Mouse (Mus musculus) liver, adult 2 months (tissue): ENCODE data around the gene Mef2d. TPM values are rescaled to one million over a fixed set of nuclear protein-coding genes. Genes with fewer than 3 reads are reported as not detected.

Experiments
- DNase-seq: peaks from one replicate; pipeline ENCODE4 v3.0.0-alpha.2; 2011; ENCODE audit warnings: low read depth, low spot score; ENCODE audit errors: extremely low read depth
- H3K27ac ChIP-seq: fragments of 200-500 bp; replicated peaks from 2 replicates; pipeline ENCODE4 v1.5.1; 2012; ENCODE audit warnings: low read depth, mild to moderate bottlenecking, control low read depth, inconsistent platforms, low read length; ENCODE audit not compliant: insufficient read depth
- H3K27me3 ChIP-seq: fragments of 200-500 bp; 2 replicates; pipeline ENCODE4 v1.6.1; 2012; ENCODE audit warnings: mild to moderate bottlenecking, moderate library complexity, low read length, inconsistent platforms; ENCODE audit not compliant: control insufficient read depth, insufficient read depth
- H3K36me3 ChIP-seq: fragments of 200-500 bp; 2 replicates; pipeline ENCODE4 v1.6.1; 2012; ENCODE audit warnings: low read length, inconsistent platforms; ENCODE audit not compliant: control insufficient read depth, insufficient read depth
- H3K4me1 ChIP-seq: fragments of 200-500 bp; 2 replicates; pipeline ENCODE4 v1.6.1; 2011; ENCODE audit warnings: low read length; ENCODE audit not compliant: control insufficient read depth, insufficient read depth
- H3K4me3 ChIP-seq: fragments of 200-500 bp; 2 replicates; pipeline ENCODE4 v1.5.1; 2011; ENCODE audit warnings: low read depth, mild to moderate bottlenecking, control low read depth, low read length, moderate library complexity; ENCODE audit not compliant: insufficient read depth
- H3K79me2 ChIP-seq: fragments of 200-500 bp; 2 replicates; pipeline ENCODE4 v1.6.1; 2012; ENCODE audit warnings: inconsistent platforms, mild to moderate bottlenecking, low read length, moderate library complexity; ENCODE audit not compliant: control insufficient read depth, insufficient read depth
- H3K9ac ChIP-seq: fragments of 200-500 bp; 2 replicates; pipeline ENCODE4 v1.6.1; 2012; ENCODE audit warnings: low read depth, mild to moderate bottlenecking, control low read depth, inconsistent platforms, low read length
- CTCF ChIP-seq: fragments of 200-500 bp; IDR thresholded peaks from 2 replicates; pipeline ENCODE4 v1.5.1; 2011; ENCODE audit warnings: low read depth, low read length, control low read depth
- POLR2A ChIP-seq: fragments of 200-500 bp; IDR thresholded peaks from 2 replicates; pipeline ENCODE4 v1.6.1; 2011; ENCODE audit warnings: low read length, control low read depth; ENCODE audit not compliant: insufficient read depth; ENCODE audit errors: extremely low read depth
- WGBS: fragments of 180-500 bp; shearing (Covaris S2); methylation state at CpG from one replicate; pipeline ENCODE4 v1.1.7; 2018; 5-methylcytosine and 5-hydroxymethylcytosine counted together
- polyA plus RNA-seq: library from polyadenylated mRNA; depleted of rRNA; stranded (reverse); fragments of >200 nt; gene quantifications from 2 replicates; pipeline ENCODE4 v1.2.3, GENCODE M21; 2012
- total RNA-seq: library from RNA; depleted of rRNA; stranded (reverse); fragments of >200 nt; gene quantifications from 2 replicates; pipeline ENCODE4 v1.2.3, GENCODE M21; 2014

Gene Mef2d
- total and polyA plus RNA-seq, 2 experiments = 3.7 to 22.2 TPM

GRCm38 (mm10) chr3:88198505-88199020 is 56.4 kb downstream of the Mef2d start:
- Histone ChIP-seq H3K27ac (no peak overlapping the region), H3K79me2 (no peaks in the 10 kb centered on the region), H3K4me3 (no peak overlapping the region), H3K4me1 (no peaks in the 10 kb centered on the region), H3K36me3 (no peaks in the 10 kb centered on the region), H3K9ac (no peak overlapping the region), H3K27me3 (peaks cover 32% of the 10 kb centered on the region)
- no peak for DNase-seq
- no peak for TF ChIP-seq CTCF
- TF ChIP-seq POLR2A = no peak
- 14% methylated on average over 9 of the region's 9 CpGs for WGBS

DNA sequence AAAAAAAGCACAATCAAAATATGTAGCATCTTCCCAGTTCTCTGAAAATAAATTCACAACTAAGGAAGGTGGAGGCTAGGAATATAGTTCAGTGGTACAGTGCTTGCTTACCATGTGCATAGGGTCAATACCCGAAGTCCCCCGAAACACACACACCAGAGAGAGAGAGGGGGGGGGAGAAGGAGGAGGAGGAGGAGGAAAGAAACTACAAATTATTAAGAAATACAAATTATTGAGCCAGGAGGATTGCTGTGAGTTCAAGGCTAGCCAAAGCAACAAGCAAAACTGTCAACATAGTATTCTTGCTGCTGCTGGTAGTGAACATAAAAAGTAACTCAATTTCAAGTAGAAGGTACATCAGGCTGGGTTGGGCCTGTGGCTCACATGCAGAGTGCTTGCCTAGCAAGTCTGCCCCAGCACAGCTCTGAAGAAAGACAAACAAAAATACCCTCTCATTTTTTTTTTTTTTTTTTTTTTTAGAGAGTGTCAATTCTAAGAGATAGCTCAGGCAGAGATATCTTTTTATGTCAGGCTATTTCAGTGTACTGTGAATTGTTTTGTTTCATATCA is 57.5 kb downstream of the Mef2d start:
- 45% methylated on average over 2 of the region's 2 CpGs for WGBS
- Histone ChIP-seq H3K9ac (no peak overlapping the region), H3K4me3 (no peak overlapping the region), H3K27me3 (peaks cover 37% of the 10 kb centered on the region), H3K79me2 (no peaks in the 10 kb centered on the region), H3K27ac (no peak overlapping the region), H3K36me3 (no peaks in the 10 kb centered on the region), H3K4me1 (no peaks in the 10 kb centered on the region)
- TF ChIP-seq POLR2A (no peak), CTCF (no peak)
- no peak for DNase-seq

- no peaks in the 10 kb centered on the region for H3K79me2 ChIP-seq
- no peaks in the 10 kb centered on the region for H3K4me1 ChIP-seq
- DNase-seq = no peak
- no peak overlapping the region for H3K27ac ChIP-seq
- no peaks in the 10 kb centered on the region for H3K36me3 ChIP-seq
- no peak overlapping the region for H3K4me3 ChIP-seq
- H3K27me3 ChIP-seq = peaks cover 37% of the 10 kb centered on the region
- H3K9ac ChIP-seq = no peak overlapping the region
- WGBS = 3% methylated on average over 59 of the region's 61 CpGs
- no peak for TF ChIP-seq CTCF
- TF ChIP-seq POLR2A = no peak
Observed at GRCm38 (mm10) chr3:88200161-88200971, 58.2 kb downstream of the Mef2d start.

- Histone ChIP-seq H3K27ac (no peak overlapping the region), H3K4me3 (no peak overlapping the region), H3K27me3 (peaks cover 37% of the 10 kb centered on the region), H3K4me1 (no peaks in the 10 kb centered on the region), H3K79me2 (no peaks in the 10 kb centered on the region), H3K9ac (no peak overlapping the region), H3K36me3 (no peaks in the 10 kb centered on the region)
- 2% methylated on average over 37 of the region's 37 CpGs for WGBS
- no peak for TF ChIP-seq POLR2A
- TF ChIP-seq CTCF = no peak
- DNase-seq = no peak
Observed at GRCm38 (mm10) chr3:88200972-88201330, 58.8 kb downstream of the Mef2d start.

- no peak for TF ChIP-seq POLR2A
- H3K79me2 ChIP-seq = no peaks in the 10 kb centered on the region
- H3K36me3 ChIP-seq = no peaks in the 10 kb centered on the region
- H3K27ac ChIP-seq = no peak overlapping the region
- no peak overlapping the region for H3K9ac ChIP-seq
- no peak for DNase-seq
- 32% methylated on average over 5 of the region's 5 CpGs for WGBS
- no peak overlapping the region for H3K4me3 ChIP-seq
- H3K27me3 ChIP-seq = peaks cover 37% of the 10 kb centered on the region
- H3K4me1 ChIP-seq = no peaks in the 10 kb centered on the region
Observed at GRCm38 (mm10) chr3:88201640-88202039, 59.5 kb downstream of the Mef2d start.

DNA sequence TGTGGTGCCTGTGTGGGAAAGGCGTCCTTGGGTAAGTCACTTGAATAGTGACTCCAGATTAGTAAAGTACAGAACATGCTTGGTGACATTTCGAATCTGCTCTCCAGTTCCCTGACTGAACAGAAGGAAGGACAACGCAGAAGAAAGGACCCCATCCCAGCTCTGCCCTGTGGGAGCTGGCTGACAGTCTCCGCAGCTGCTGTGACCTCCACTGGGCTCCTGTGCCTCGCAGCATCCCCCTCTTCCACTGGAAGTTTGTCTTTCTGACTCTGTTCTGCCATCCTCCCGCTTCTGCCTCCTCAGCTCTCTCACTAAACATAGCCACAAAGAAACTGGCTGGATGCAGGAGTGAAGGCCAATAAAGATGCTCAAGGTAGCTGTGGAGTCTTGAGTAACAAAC is 60.8 kb downstream of the Mef2d start:
- peaks cover 34% of the 10 kb centered on the region for H3K27me3 ChIP-seq
- H3K4me1 ChIP-seq = no peaks in the 10 kb centered on the region
- DNase-seq = no peak
- 11% methylated on average over 6 of the region's 6 CpGs for WGBS
- H3K4me3 ChIP-seq = no peak overlapping the region
- no peaks in the 10 kb centered on the region for H3K79me2 ChIP-seq
- no peaks in the 10 kb centered on the region for H3K36me3 ChIP-seq
- H3K9ac ChIP-seq = no peak overlapping the region
- TF ChIP-seq POLR2A (no peak), CTCF (no peak)
- no peak overlapping the region for H3K27ac ChIP-seq
